Mouse (Mus musculus) stomach, postnatal 0 days (tissue): Measurements from ENCODE around the gene Phf13. TPM values are rescaled to one million over a fixed set of nuclear protein-coding genes. Genes with fewer than 3 reads are reported as not detected.

Source experiments
- ATAC-seq: fragments of 200-750 bp; cut with Nextera tagmentation; 2 replicates; pipeline ENCODE4 v1.8.0; 2017; ENCODE audit not compliant: low FRiP score, low TSS enrichment
- DNase-seq: peaks from one replicate; pipeline ENCODE4 v3.0.0-alpha.2; 2016; ENCODE audit warnings: low spot score
- H3K27ac ChIP-seq: fragments of 300-500 bp; sonication (generic); replicated peaks from 2 replicates; pipeline ENCODE4 v1.5.1; 2014; ENCODE audit warnings: mild to moderate bottlenecking, control low read depth
- H3K27me3 ChIP-seq: fragments of 300-500 bp; sonication (generic); 2 replicates; pipeline ENCODE4 v1.6.1; 2014; ENCODE audit warnings: low read length; ENCODE audit not compliant: control insufficient read depth, insufficient read depth
- H3K36me3 ChIP-seq: fragments of 300-500 bp; sonication (generic); 2 replicates; pipeline ENCODE4 v1.6.1; 2014; ENCODE audit warnings: low read length, mixed read lengths; ENCODE audit not compliant: control insufficient read depth, insufficient read depth
- H3K4me1 ChIP-seq: fragments of 300-500 bp; sonication (generic); replicated peaks from 2 replicates; pipeline ENCODE4 v1.6.1; 2014; ENCODE audit warnings: antibody characterized with exemption; ENCODE audit not compliant: control insufficient read depth, insufficient read depth
- H3K4me2 ChIP-seq: fragments of 300-500 bp; sonication (generic); replicated peaks from 2 replicates; pipeline ENCODE4 v1.6.1; 2014; ENCODE audit warnings: low read depth, mild to moderate bottlenecking, control low read depth, moderate library complexity
- H3K4me3 ChIP-seq: fragments of 300-500 bp; sonication (generic); 2 replicates; pipeline ENCODE4 v1.5.1; 2014; ENCODE audit warnings: low read depth, low read length, control low read depth
- H3K9ac ChIP-seq: fragments of 300-500 bp; sonication (generic); 2 replicates; pipeline ENCODE4 v1.6.1; 2014; ENCODE audit warnings: mild to moderate bottlenecking, low read length, control low read depth, mixed read lengths
- H3K9me3 ChIP-seq: fragments of 300-500 bp; sonication (generic); 2 replicates; pipeline ENCODE4 v1.6.1; 2016; ENCODE audit warnings: low read length; ENCODE audit not compliant: control insufficient read depth
- CTCF ChIP-seq: IDR thresholded peaks from 2 replicates; pipeline ENCODE4 v1.5.1; 2016; ENCODE audit warnings: antibody characterized with exemption, low read depth, mild to moderate bottlenecking, moderate library complexity
- EP300 ChIP-seq: optimal IDR thresholded peaks from 2 replicates; pipeline ENCODE3; 2016; ENCODE audit warnings: antibody characterized with exemption
- WGBS: fragments of 180-500 bp; shearing (Covaris S2); extraction: QIAGEN DNeasy Blood & Tissue Kit; methylation state at CpG from one replicate; pipeline ENCODE4 v1.1.7; 2014; 5-methylcytosine and 5-hydroxymethylcytosine counted together
- polyA plus RNA-seq: library from polyadenylated mRNA; unstranded; fragments of >200 nt; fragmentation: Nextera tagmentation; extraction: Ambion mirVana; gene quantifications from 2 replicates; pipeline ENCODE4 v1.2.1, GENCODE M21; 2015

Gene Phf13
- 12.4 and 12.7 TPM in 2 replicates for polyA plus RNA-seq

DNA sequence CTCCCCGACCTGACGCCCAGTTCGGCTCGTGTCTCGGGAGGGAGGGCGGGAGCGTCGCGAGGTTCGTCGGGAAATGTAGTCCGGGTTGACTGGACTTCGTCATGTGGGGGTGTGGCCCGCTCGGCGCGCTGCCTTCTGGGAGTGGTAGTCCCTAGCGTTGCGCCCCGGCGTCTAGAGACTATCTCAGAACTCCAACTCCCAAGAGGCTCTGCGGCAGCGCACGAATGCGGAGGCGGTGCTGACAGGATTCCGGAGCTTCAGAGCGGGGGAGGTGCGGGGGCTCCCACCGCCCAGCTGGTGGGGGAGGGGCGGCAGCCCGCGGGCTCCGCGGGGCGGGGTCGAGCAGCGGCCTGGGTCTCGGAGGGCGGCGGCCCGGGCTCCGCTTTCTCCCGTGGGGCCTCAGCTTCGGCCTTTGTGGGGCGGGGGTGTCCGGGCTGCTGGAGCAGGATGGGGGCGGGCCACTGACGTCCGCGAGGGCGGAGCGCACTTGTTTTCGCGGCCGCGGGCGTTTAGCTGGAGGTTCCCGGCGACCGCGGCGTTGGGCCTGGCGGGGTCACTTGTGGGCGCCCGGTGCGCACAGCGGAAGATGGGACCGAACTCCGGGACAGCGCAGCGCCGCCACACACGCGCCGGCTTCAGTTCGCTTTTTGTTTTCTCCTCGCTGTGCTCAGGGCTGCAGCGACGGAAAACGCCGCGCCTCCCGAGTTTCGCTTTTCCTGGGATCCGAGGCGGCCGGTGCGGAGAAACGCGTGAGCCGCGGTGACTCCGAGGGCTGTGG is at the start of gene Phf13:
Gene Phf13, minus strand, starts transcription at position 86 of the 778 bp plus-strand sequence.
- H3K4me1 ChIP-seq: 0 out of 2 replicates have a peak, but pooled peaks cover 3% of the 10 kb centered on the region
- peak within 1 kb of the TSS; percentile 86 for H3K4me2 ChIP-seq
- H3K9ac ChIP-seq: peak within 1 kb of the TSS; percentile 91
- TF ChIP-seq EP300: no peak
- no peak for TF ChIP-seq CTCF
- H3K27me3 ChIP-seq: no peaks in the 10 kb centered on the region
- H3K36me3 ChIP-seq: peaks cover 6% of the 10 kb centered on the region
- under 1% methylated on average over 73 of the region's 94 CpGs for WGBS
- peak; percentile 97 for ATAC-seq
- no peaks in the 10 kb centered on the region for H3K9me3 ChIP-seq
- peak within 1 kb of the TSS; percentile 93 for H3K27ac ChIP-seq
- DNase-seq: peak; percentile 99
- H3K4me3 ChIP-seq: peak within 1 kb of the TSS; percentile 99

DNA sequence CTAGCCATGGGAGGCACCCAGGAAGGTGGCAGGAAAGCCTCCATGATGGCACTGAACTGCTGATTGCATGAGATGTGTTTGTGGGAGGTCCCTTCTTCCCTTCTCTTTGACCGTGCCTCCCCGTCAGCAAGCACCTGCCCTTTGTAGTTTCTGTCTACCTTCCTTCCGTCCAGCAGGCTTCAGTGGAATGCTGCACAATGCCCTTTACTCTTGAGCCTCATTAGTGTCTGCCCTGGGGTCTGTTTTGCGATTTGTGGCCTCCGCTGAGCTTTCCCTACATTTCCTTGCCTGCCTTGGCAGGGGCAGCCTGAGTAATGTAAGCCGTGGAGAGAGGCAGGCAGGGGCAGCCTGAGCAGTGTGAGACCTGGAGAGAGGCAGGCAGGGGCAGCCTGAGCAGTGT is 48.6 kb upstream of the Phf13 start:
- peaks cover 34% of the 10 kb centered on the region for H3K36me3 ChIP-seq
- 88% methylated on average over 6 of the region's 6 CpGs for WGBS
- H3K4me3 ChIP-seq: no peak overlapping the region
- TF ChIP-seq EP300 (no peak), CTCF (no peak)
- no peaks in the 10 kb centered on the region for H3K9me3 ChIP-seq
- H3K4me1 ChIP-seq: no peaks in the 10 kb centered on the region
- no peak overlapping the region for H3K9ac ChIP-seq
- ATAC-seq: no peak
- no peaks in the 10 kb centered on the region for H3K27me3 ChIP-seq
- H3K27ac ChIP-seq: no peak overlapping the region
- no peak overlapping the region for H3K4me2 ChIP-seq
- DNase-seq: no peak

DNA sequence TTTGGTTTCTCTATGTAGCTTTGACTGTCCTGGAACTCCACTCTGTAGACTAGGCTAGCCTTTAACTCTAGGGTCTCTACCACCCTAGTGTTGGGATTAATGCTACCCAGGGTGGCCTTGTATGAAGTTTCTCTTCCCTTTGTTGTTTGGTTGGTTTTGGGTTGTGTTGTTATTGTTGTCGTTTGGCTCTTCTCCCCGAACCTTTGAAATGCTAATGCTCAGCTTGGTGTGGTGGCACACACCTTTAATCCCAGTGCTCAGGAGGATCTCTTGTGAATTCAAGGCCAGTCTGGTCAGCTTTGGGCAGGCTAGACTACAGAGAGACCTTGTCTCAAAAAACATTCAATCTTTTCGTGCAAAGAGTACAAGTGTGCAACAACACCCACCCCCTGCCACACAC is 47.1 kb upstream of the Phf13 start:
- Histone ChIP-seq H3K4me3 (no peak overlapping the region), H3K4me1 (no peaks in the 10 kb centered on the region), H3K9ac (no peak overlapping the region), H3K9me3 (no peaks in the 10 kb centered on the region), H3K36me3 (peaks cover 34% of the 10 kb centered on the region), H3K27me3 (no peaks in the 10 kb centered on the region), H3K4me2 (no peak overlapping the region), H3K27ac (no peak overlapping the region)
- TF ChIP-seq EP300 (no peak), CTCF (no peak)
- DNase-seq: no peak
- ATAC-seq: no peak
- 85% methylated on average over 3 of the region's 3 CpGs for WGBS

DNA sequence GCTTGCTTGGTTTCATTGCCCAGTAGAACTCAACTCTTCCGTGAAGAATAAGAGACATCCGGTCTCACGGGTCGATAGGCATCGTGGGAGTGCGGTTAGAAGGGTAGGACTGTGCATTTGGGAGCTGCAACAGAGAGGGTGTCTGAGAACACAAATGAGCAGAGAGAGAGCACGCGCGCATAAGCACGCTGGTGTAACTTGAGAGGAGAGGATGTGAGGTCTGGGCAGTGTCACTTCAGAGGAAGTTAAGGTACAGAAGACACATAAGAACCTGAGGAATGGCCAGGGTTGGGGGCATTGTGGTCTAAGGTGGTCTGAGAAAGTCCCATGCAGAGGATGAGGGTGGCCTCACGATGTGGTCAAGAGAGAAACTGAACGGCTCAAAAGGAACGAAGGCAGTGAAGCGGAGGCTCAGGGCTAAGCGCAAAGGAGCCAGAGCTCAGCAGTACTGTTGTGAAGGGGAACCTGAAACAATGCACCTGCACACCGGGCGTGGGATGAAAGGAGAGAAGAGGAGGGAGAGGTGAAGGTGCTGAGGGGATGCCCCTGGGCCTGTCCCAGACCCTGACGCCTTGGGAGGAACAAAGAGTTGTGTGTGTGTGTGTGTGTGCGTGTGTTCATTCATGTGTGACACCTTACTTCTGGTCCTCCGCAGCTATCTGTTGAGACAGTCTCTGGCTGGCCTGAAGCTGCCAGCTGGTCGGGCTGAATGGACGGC is 46.0 kb upstream of the Phf13 start:
- no peak overlapping the region for H3K4me3 ChIP-seq
- DNase-seq: no peak
- TF ChIP-seq CTCF: no peak
- H3K27ac ChIP-seq: no peak overlapping the region
- H3K9me3 ChIP-seq: no peaks in the 10 kb centered on the region
- no peaks in the 10 kb centered on the region for H3K4me1 ChIP-seq
- ATAC-seq: no peak
- 94% methylated on average over 22 of the region's 22 CpGs for WGBS
- H3K4me2 ChIP-seq: no peak overlapping the region
- no peaks in the 10 kb centered on the region for H3K27me3 ChIP-seq
- peaks cover 28% of the 10 kb centered on the region for H3K36me3 ChIP-seq
- H3K9ac ChIP-seq: no peak overlapping the region

DNA sequence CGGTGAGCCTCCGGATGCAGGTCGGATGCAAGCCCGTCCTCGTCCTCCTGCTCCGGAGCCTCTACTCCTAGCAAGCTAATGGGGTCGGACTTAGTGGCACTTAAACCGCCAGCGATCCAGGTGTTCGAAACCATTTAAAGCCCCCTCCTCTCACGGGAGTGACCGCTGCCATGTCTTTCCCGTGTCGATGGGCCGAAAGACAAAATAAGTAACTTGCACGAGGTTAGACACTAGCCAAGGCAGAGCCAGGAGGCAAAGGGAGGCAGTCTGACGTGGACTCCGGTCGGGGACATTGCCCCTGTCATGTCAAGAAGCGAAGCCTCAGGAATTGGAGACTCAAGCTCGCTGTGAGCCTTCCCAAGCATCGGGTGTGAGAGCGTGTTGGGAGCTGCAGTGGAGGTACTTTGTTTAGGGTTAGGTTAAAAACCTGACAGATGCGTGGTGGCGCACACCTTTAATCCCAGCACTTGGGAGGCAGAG is 43.8 kb upstream of the Phf13 start:
- Histone ChIP-seq H3K27ac (no peak overlapping the region; the same call in 1 of the 2 replicates), H3K9ac (peak overlapping the region; percentile 87), H3K4me1 (no peaks in the 10 kb centered on the region), H3K4me3 (peak overlapping the region; percentile 95), H3K36me3 (peaks cover 15% of the 10 kb centered on the region), H3K4me2 (peak overlapping the region; percentile 98), H3K27me3 (no peaks in the 10 kb centered on the region), H3K9me3 (no peaks in the 10 kb centered on the region)
- no peak for TF ChIP-seq EP300
- TF ChIP-seq CTCF: no peak
- no peak for DNase-seq
- 2% methylated on average over 25 of the region's 25 CpGs for WGBS
- ATAC-seq: no peak
